Mouse (Mus musculus) left cerebral cortex, postnatal 36 days (tissue): Measurements from ENCODE around the gene Klrb1a. TPM values are rescaled to one million over a fixed set of nuclear protein-coding genes. Genes with fewer than 3 reads are reported as not detected.

Source experiments
- DNase-seq, 2 experiments: peaks; one replicate each; pipeline ENCODE4 v3.0.0; 2021 to 2022; ENCODE audit warnings: low spot score in 2 of 2, mixed read lengths in 1 of 2
- intact Hi-C: fragments of 180-260 bp; cut with DNase I; formaldehyde crosslinking; loops from one replicate; pipeline ENCODE4 v1.15.1; 2025
- total RNA-seq, 2 experiments: library from RNA; stranded (reverse); gene quantifications; 2 replicates each; pipeline ENCODE4 v1.2.3; 2021

The Klrb1a gene
- total RNA-seq, 2 experiments from 2014 or later, result not detected

GRCm38 (mm10) chr6:128604512-128604911, 18.8 kb downstream of the Klrb1a start:
- intact Hi-C loops, result loop anchor here (5.0 kb wide), 1 partner anchor 148 kb away; no protein-coding TSS in a partner anchor
- no peak for DNase-seq

- intact Hi-C loops, result loop anchor here (5.0 kb wide), 1 partner anchor 150 kb away; no protein-coding TSS in a partner anchor
- DNase-seq, result no peak
These were observed 20.7 kb downstream of the Klrb1a start for GRCm38 (mm10) chr6:128602463-128603201.

- DNase-seq, result no peak
- intact Hi-C loops, result loop anchor here (5.0 kb wide), 1 partner anchor 150 kb away; no protein-coding TSS in a partner anchor
These were observed 21.3 kb downstream of the Klrb1a start for GRCm38 (mm10) chr6:128602026-128602425.

- no peak for DNase-seq
- intact Hi-C loops, result no loop called here
These were observed 23.8 kb downstream of the Klrb1a start for GRCm38 (mm10) chr6:128599555-128599954.

- DNase-seq, result no peak
- intact Hi-C loops, result no loop called here
These were observed 24.9 kb downstream of the Klrb1a start for GRCm38 (mm10) chr6:128598256-128599047.

- intact Hi-C loops, result no loop called here
- peak; percentile 32 to 37 for DNase-seq
These were observed 26.2 kb downstream of the Klrb1a start for GRCm38 (mm10) chr6:128597121-128597522.

- intact Hi-C loops, result no loop called here
- no peak for DNase-seq
These were observed 28.7 kb downstream of the Klrb1a start for GRCm38 (mm10) chr6:128594651-128595050.

GRCm38 (mm10) chr6:128589426-128589825, 33.9 kb downstream of the Klrb1a start:
- no peak for DNase-seq

GRCm38 (mm10) chr6:128587619-128588018, 35.7 kb downstream of the Klrb1a start:
- intact Hi-C loops, result no loop called here

More at GRCm38 (mm10) chr6:128589426-128589825, 33.9 kb downstream of the Klrb1a start:
- intact Hi-C loops, result no loop called here

GRCm38 (mm10) chr6:128585642-128586245, 37.6 kb downstream of the Klrb1a start:
- no peak for DNase-seq
- intact Hi-C loops, result no loop called here

More at GRCm38 (mm10) chr6:128587619-128588018, 35.7 kb downstream of the Klrb1a start:
- no peak for DNase-seq

GRCm38 (mm10) chr6:128584070-128584660, 39.2 kb downstream of the Klrb1a start:
- DNase-seq, result no peak
- intact Hi-C loops, result no loop called here

GRCm38 (mm10) chr6:128581508-128581907, 41.8 kb downstream of the Klrb1a start, which contains the start of gene A2ml1:
TSS of gene A2ml1 (minus strand) at chr6:128581608.
- intact Hi-C loops, result no loop called here
- no peak for DNase-seq

GRCm38 (mm10) chr6:128577301-128577700, 46.0 kb downstream of the Klrb1a start:
- intact Hi-C loops, result no loop called here
- no peak for DNase-seq

GRCm38 (mm10) chr6:128566589-128566988, 56.7 kb downstream of the Klrb1a start:
- intact Hi-C loops, result no loop called here
- no peak for DNase-seq

Other genes starting within 250 kb of the Klrb1a start
- 1 to 10 TPM; 1.1 TPM for gene Tex52, start 248.1 kb downstream of the Klrb1a start, total RNA-seq
- gene Gm44596, start 248.0 kb downstream of the Klrb1a start, total RNA-seq, result 1 to 10 TPM in 1 of 2 experiments, not detected in 1; 1.0 TPM
- 10 to 100 TPM in 1 of 2 experiments, 1 to 10 TPM in 1; 9.4 to 11.9 TPM for gene Nrip2, start 224.2 kb downstream of the Klrb1a start, total RNA-seq
- 10 to 100 TPM; 29.7 to 30.7 TPM for gene Itfg2, start 198.6 kb downstream of the Klrb1a start, total RNA-seq
- 100 to 1,000 TPM; 115 to 118 TPM for gene Fkbp4, start 184.9 kb downstream of the Klrb1a start, total RNA-seq
- gene Pzp, start 96.8 kb downstream of the Klrb1a start, total RNA-seq, result not detected
- 10 to 100 TPM; 11.5 to 15.1 TPM for gene A2ml1, start 41.9 kb downstream of the Klrb1a start, total RNA-seq
- gene Clec2h, start 38.9 kb upstream of the Klrb1a start, total RNA-seq, result not detected
- gene Klrb1, start 99.5 kb upstream of the Klrb1a start, total RNA-seq, result not detected
- not detected for gene Klrb1c, start 165.7 kb upstream of the Klrb1a start, total RNA-seq
- gene Gm44511, start 202.8 kb upstream of the Klrb1a start, total RNA-seq, result not detected
- gene Klrb1b, start 202.8 kb upstream of the Klrb1a start, total RNA-seq, result not detected